Mouse (Mus musculus) neural tube, embryonic 14.5 days (tissue): ENCODE measurements around the gene Lrig1. TPM values are rescaled to one million over a fixed set of nuclear protein-coding genes. Genes with fewer than 3 reads are reported as not detected.
"Not testable (repeated sequence)": the region's sequence is repeated elsewhere in the genome, so short reads cannot be mapped to it uniquely, and the experiment has no call there.

Experiments
- ATAC-seq: fragments of 200-750 bp; cut with Nextera tagmentation; 2 replicates; pipeline ENCODE4 v1.8.0; 2017; ENCODE audit warnings: low read depth, mild to moderate bottlenecking, moderate TSS enrichment, moderate library complexity
- H3K27ac ChIP-seq: fragments of 300-500 bp; sonication (generic); 2 replicates; pipeline ENCODE4 v1.5.1; 2014; ENCODE audit warnings: low read depth, mild to moderate bottlenecking, control low read depth, low read length, moderate library complexity, mixed read lengths
- H3K27me3 ChIP-seq: fragments of 300-500 bp; sonication (generic); 2 replicates; pipeline ENCODE4 v1.6.1; 2014; ENCODE audit warnings: low read length; ENCODE audit not compliant: control insufficient read depth, insufficient read depth
- H3K36me3 ChIP-seq: fragments of 300-500 bp; sonication (generic); 2 replicates; pipeline ENCODE4 v1.6.1; 2014; ENCODE audit warnings: low read length, mixed read lengths; ENCODE audit not compliant: control insufficient read depth, insufficient read depth
- H3K4me1 ChIP-seq: fragments of 300-500 bp; sonication (generic); 2 replicates; pipeline ENCODE4 v1.6.1; 2014; ENCODE audit warnings: low read length; ENCODE audit not compliant: control insufficient read depth, insufficient read depth
- H3K4me2 ChIP-seq: fragments of 300-500 bp; sonication (generic); 2 replicates; pipeline ENCODE4 v1.6.1; 2014; ENCODE audit warnings: mild to moderate bottlenecking, low read depth, low read length, control low read depth
- H3K4me3 ChIP-seq: fragments of 300-500 bp; sonication (generic); 2 replicates; pipeline ENCODE4 v1.5.1; 2014; ENCODE audit warnings: low read depth, low read length, control low read depth, mixed read lengths
- H3K9ac ChIP-seq: fragments of 300-500 bp; sonication (generic); replicated peaks from 2 replicates; pipeline ENCODE4 v1.6.1; 2014; ENCODE audit warnings: low read depth, mild to moderate bottlenecking, control low read depth, low read length, mixed read lengths
- H3K9me3 ChIP-seq: fragments of 300-500 bp; sonication (generic); 2 replicates; pipeline ENCODE4 v1.6.1; 2016; ENCODE audit warnings: low read length; ENCODE audit not compliant: control insufficient read depth
- WGBS: fragments of 180-500 bp; shearing (Covaris S2); extraction: QIAGEN DNeasy Blood & Tissue Kit; methylation state at CpG from one replicate; pipeline ENCODE4 v1.1.7; 2014; 5-methylcytosine and 5-hydroxymethylcytosine counted together
- polyA plus RNA-seq: library from polyadenylated mRNA; unstranded; fragments of >200 nt; fragmentation: Nextera tagmentation; extraction: Ambion mirVana; gene quantifications from 2 replicates; pipeline ENCODE4 v1.2.1, GENCODE M21; 2014

Lrig1 gene
- polyA plus RNA-seq, 1 experiment from 2014 or later, result 25.2 TPM

DNA sequence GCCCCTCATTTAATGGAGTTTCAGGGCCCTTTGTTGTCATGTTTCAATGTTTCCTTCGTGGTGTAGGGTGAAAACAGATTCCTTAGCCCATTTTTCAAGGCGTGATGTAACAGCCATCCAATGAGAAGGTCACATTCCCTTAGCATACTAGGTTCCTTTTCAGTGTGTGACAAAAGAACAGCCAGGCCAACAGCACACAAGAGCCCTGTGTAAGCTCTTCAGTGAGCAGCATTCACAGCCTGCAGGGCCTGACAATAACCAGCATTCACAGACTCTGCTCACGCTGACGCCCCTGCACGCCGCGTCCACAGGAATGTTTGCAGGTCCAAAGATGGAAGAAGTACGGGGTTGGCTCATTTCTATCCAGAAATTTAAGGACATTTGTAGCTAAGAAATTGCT is 122.0 kb downstream of the Lrig1 start:
- Histone ChIP-seq H3K27me3 (no peaks in the 10 kb centered on the region), H3K4me1 (peaks cover 5% of the 10 kb centered on the region; the same call in 1 of the 2 replicates), H3K36me3 (no peaks in the 10 kb centered on the region), H3K4me2 (no peak overlapping the region), H3K9me3 (no peaks in the 10 kb centered on the region), H3K9ac (no peak overlapping the region), H3K4me3 (no peak overlapping the region), H3K27ac (0 out of 2 replicates have a peak overlapping the region, but pooled peaks have one; percentile 16)
- peak; percentile 85 for ATAC-seq
- WGBS, result 12% methylated on average over 8 of the region's 8 CpGs

DNA sequence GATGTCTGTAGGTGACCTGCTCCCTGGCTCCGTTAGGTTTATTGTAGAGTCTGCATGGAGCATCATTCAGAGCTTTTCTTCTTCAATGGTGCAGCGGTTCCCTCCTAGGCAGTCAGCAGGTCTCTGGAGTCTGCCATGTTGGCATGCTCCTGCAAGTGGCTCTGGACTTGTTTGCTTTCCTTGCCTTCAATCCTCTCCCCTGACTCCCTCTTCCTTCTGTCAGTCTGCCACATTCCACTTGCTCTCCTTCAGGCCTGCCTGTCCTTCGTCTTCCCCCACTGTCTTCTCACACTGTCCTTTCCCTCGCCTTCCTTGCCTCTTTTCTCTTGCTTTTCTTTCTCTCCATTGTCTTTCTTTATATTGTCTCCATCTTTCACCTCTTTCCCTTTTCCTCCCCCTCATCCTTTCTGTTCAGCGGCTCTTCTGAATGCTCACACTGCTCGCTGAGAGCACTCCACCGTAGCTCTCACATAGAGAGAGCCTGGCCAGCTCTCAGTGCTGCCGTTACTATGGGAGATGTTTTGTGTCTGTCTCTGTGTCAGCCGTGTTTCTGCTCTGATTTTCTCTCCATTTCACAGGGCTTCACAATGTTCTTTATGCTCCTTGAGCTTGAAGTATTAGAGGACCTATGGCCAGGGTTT is 124.3 kb downstream of the Lrig1 start:
- no peak overlapping the region for H3K9ac ChIP-seq
- no peak; the same call in 1 of the 2 replicates for ATAC-seq
- H3K27ac ChIP-seq, result peak overlapping the region; percentile 48; the same call in 1 of the 2 replicates
- 27% methylated on average over 9 of the region's 9 CpGs for WGBS
- H3K4me3 ChIP-seq, result no peak overlapping the region
- H3K4me2 ChIP-seq, result no peak overlapping the region
- no peaks in the 10 kb centered on the region for H3K27me3 ChIP-seq
- H3K4me1 ChIP-seq, result peaks cover 5% of the 10 kb centered on the region; the same call in 1 of the 2 replicates
- H3K9me3 ChIP-seq, result no peaks in the 10 kb centered on the region
- H3K36me3 ChIP-seq, result no peaks in the 10 kb centered on the region

DNA sequence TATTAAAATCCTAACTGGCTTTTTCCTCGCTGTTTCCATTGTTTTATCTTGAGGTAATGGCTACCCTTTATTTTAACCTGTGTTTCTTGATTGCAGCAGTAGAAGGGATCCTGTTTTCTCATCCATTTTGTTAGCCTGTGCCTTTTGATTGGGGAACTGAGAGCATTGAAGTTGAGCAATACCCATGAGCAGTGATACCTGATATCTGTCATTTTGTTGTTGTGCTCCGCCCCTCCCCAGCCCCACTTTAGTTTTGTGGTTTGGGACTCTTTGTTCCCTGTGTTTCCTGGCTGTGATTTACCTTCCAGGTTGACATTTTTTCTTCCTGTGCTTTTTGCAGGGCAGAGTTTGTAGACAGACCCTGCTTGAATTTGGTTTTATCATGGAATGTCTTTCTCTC is 131.9 kb downstream of the Lrig1 start:
- Histone ChIP-seq H3K27ac (no peak overlapping the region), H3K9me3 (no peaks in the 10 kb centered on the region), H3K4me1 (no peaks in the 10 kb centered on the region), H3K36me3 (no peaks in the 10 kb centered on the region), H3K27me3 (no peaks in the 10 kb centered on the region), H3K4me3 (no peak overlapping the region), H3K4me2 (no peak overlapping the region), H3K9ac (no peak overlapping the region)
- WGBS, result 91% methylated on average over 2 of the region's 2 CpGs
- no peak for ATAC-seq

GRCm38 (mm10) chr6:94565766-94566165 is 134.2 kb downstream of the Lrig1 start:
- no peak for ATAC-seq
- WGBS, result 90% methylated on average over 2 of the region's 2 CpGs
- no peaks in the 10 kb centered on the region for H3K27me3 ChIP-seq
- H3K9ac ChIP-seq, result no peak overlapping the region
- H3K4me1 ChIP-seq, result no peaks in the 10 kb centered on the region
- no peak overlapping the region for H3K27ac ChIP-seq
- no peaks in the 10 kb centered on the region for H3K9me3 ChIP-seq
- H3K4me3 ChIP-seq, result no peak overlapping the region
- H3K4me2 ChIP-seq, result no peak overlapping the region
- H3K36me3 ChIP-seq, result no peaks in the 10 kb centered on the region

DNA sequence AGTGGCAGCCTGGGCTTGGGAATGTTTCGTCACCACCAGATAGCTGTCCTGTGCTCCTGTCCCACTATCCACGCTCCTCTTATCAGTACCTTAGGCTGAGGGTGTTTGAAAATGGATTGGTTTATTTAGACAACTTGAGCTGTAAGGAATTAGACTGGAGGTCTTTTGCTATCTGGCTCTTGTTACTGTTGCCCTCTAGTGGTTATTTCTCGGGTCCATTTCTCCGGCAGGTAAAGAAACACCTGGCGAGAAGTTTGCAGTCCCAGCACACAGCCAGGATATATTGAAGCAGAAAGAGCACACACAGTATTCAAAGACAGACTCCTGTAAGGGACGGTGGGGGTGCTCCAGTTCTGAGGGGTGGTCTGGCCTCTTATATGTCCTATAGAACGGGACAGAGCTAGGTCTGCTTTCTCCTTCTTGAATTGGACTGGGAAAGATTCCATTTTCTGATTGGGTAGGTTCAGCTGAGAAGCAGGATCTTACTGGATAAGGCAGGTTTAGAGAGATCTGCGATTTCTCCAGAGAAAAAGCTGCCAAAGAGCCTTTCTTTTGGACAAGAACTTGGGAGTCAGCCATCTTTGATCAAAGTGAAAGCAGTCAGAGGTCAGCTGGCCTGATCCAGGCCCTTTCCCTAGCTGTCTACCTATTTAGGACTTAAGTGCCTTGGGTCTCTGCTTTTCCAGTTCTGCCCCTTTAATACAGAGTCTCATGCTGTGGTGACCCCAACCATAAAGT is 136.6 kb downstream of the Lrig1 start:
- Histone ChIP-seq H3K4me3 (no peak overlapping the region), H3K36me3 (no peaks in the 10 kb centered on the region), H3K27me3 (no peaks in the 10 kb centered on the region), H3K4me2 (no peak overlapping the region), H3K9ac (no peak overlapping the region), H3K4me1 (no peaks in the 10 kb centered on the region), H3K27ac (no peak overlapping the region), H3K9me3 (no peaks in the 10 kb centered on the region)
- no peak for ATAC-seq
- 74% methylated on average over 8 of the region's 8 CpGs for WGBS

- ATAC-seq, result no peak
Observed at GRCm38 (mm10) chr6:94561346-94561745, 138.6 kb downstream of the Lrig1 start.

GRCm38 (mm10) chr6:94560896-94561295 is 139.1 kb downstream of the Lrig1 start:
- H3K4me1 ChIP-seq, result no peaks in the 10 kb centered on the region
- no peak overlapping the region for H3K27ac ChIP-seq
- no peak overlapping the region for H3K4me2 ChIP-seq
- no peak overlapping the region for H3K4me3 ChIP-seq
- no peaks in the 10 kb centered on the region for H3K27me3 ChIP-seq
- no peaks in the 10 kb centered on the region for H3K9me3 ChIP-seq
- 100% methylated on average over 1 of the region's 1 CpGs for WGBS
- ATAC-seq, result no peak
- no peak overlapping the region for H3K9ac ChIP-seq
- H3K36me3 ChIP-seq, result no peaks in the 10 kb centered on the region

More at GRCm38 (mm10) chr6:94561346-94561745, 138.6 kb downstream of the Lrig1 start:
- H3K4me1 ChIP-seq, result no peaks in the 10 kb centered on the region
- H3K27ac ChIP-seq, result no peak overlapping the region
- H3K9me3 ChIP-seq, result no peaks in the 10 kb centered on the region
- H3K9ac ChIP-seq, result no peak overlapping the region
- 85% methylated on average over 1 of the region's 1 CpGs for WGBS
- no peaks in the 10 kb centered on the region for H3K36me3 ChIP-seq
- H3K4me3 ChIP-seq, result no peak overlapping the region
- H3K4me2 ChIP-seq, result no peak overlapping the region
- H3K27me3 ChIP-seq, result no peaks in the 10 kb centered on the region

GRCm38 (mm10) chr6:94558603-94559002 is 141.4 kb downstream of the Lrig1 start:
- not testable (repeated sequence) for ATAC-seq, H3K4me1 ChIP-seq, H3K9ac ChIP-seq, H3K27ac ChIP-seq, H3K27me3 ChIP-seq, H3K4me2 ChIP-seq, H3K36me3 ChIP-seq, H3K4me3 ChIP-seq, H3K9me3 ChIP-seq
- WGBS, result 88% methylated on average over 1 of the region's 1 CpGs
